Mouse (Mus musculus): Measurements from ENCODE around the gene Gckr.
"Not testable (repeated sequence)": the region's sequence is repeated elsewhere in the genome, so short reads cannot be mapped to it uniquely, and the experiment has no call there.

Gckr gene

GRCm38 (mm10) chr5:31289626-31290230 is 7.5 kb upstream of the Gckr start:
- CTCF ChIA-PET = interaction anchor here in 1 of 4 experiments (0.6 kb wide), 1 partner anchor 1424 kb away, joined by 6 read pairs; no protein-coding TSS in a partner anchor
- POLR2A ChIA-PET = interaction anchor here in 3 of 4 experiments (0.5 to 2.3 kb wide), 7 partner anchors 15 to 112 kb away, joined by 3 to 7 read pairs (median 4); partner anchors contain the start of genes Gm9970 (in 1 of the 3) and Nrbp1 (in 1 of the 3)

GRCm38 (mm10) chr5:31290521-31291360 is 6.5 kb upstream of the Gckr start, which contains the start of gene Ift172:
Gene Ift172 (minus strand): TSS chr5:31291116.
- CTCF ChIA-PET = interaction anchor here in 3 of 4 experiments (0.6 to 1.2 kb wide), 6 partner anchors 11 to 825 kb away, joined by 3 to 6 read pairs (median 4); partner anchors contain the start of gene Cad (in 1 of the 3)
- POLR2A ChIA-PET = interaction anchor here (0.5 to 2.3 kb wide), 21 partner anchors 14 to 747 kb away, joined by 3 to 7 read pairs (median 4); partner anchors contain the start of genes Gm29609 (in 2 of the 4), Gtf3c2 (in 2 of the 4), Zfp513 (in 2 of the 4) and Gm9970 (in 1 of the 4)

GRCm38 (mm10) chr5:31291361-31291688 is 5.9 kb upstream of the Gckr start:
- CTCF ChIA-PET = interaction anchor here in 2 of 4 experiments (1.2 kb wide), 2 partner anchors 10 to 11 kb away, joined by 4 read pairs; no protein-coding TSS in a partner anchor
- POLR2A ChIA-PET = interaction anchor here in 3 of 4 experiments (0.5 to 1.6 kb wide), 7 partner anchors 70 to 237 kb away, joined by 3 to 6 read pairs (median 4); partner anchors contain the start of genes Zfp513 (in 2 of the 3), Gm29609 (in 1 of the 3), Gtf3c2 (in 1 of the 3) and Ppm1g (in 1 of the 3)

- CTCF ChIA-PET = interaction anchor here in 3 of 4 experiments (0.5 to 1.3 kb wide), 3 partner anchors 33 to 213 kb away, joined by 3 read pairs; no protein-coding TSS in a partner anchor
Observed at GRCm38 (mm10) chr5:31294964-31295605, 2.2 kb upstream of the Gckr start.

GRCm38 (mm10) chr5:31295606-31296141 is 1.6 kb upstream of the Gckr start, which contains the start of gene Fndc4:
Gene Fndc4 (minus strand): TSS chr5:31296080.
- ChIA-PET POLR2A (interaction anchor here in 2 of 4 experiments (0.7 to 1.0 kb wide), 2 partner anchors 101 to 115 kb away, joined by 3 read pairs; no protein-coding TSS in a partner anchor), CTCF (interaction anchor here in 2 of 4 experiments (0.5 to 1.3 kb wide), 2 partner anchors 32 to 75 kb away, joined by 3 read pairs; no protein-coding TSS in a partner anchor)

More at GRCm38 (mm10) chr5:31294964-31295605, 2.2 kb upstream of the Gckr start:
- POLR2A ChIA-PET = interaction anchor here in 2 of 4 experiments (0.5 to 1.0 kb wide), 2 partner anchors 76 to 100 kb away, joined by 3 to 12 read pairs; no protein-coding TSS in a partner anchor

GRCm38 (mm10) chr5:31297981-31298380 is 738 bp downstream of the Gckr start:
- POLR2A ChIA-PET = no interaction called here
- CTCF ChIA-PET = no interaction called here

- ChIA-PET CTCF (no interaction called here), POLR2A (no interaction called here)
Observed at GRCm38 (mm10) chr5:31298486-31298885, 1.2 kb downstream of the Gckr start.

GRCm38 (mm10) chr5:31301866-31302265 is 4.6 kb downstream of the Gckr start:
- ChIA-PET CTCF (interaction anchor here (0.6 to 2.8 kb wide), 16 partner anchors 11 to 684 kb away, joined by 3 to 12 read pairs (median 4); partner anchors contain the start of genes Ift172 (in 2 of the 4) and Gtf3c2 (in 1 of the 4)), POLR2A (interaction anchor here in 2 of 4 experiments (0.6 to 1.0 kb wide), 4 partner anchors 10 to 853 kb away, joined by 3 to 4 read pairs (median 3); partner anchors contain the start of gene Zfp512 (in 1 of the 2))

- CTCF ChIA-PET = interaction anchor here in 2 of 4 experiments (0.7 to 2.8 kb wide), 2 partner anchors 25 to 26 kb away, joined by 3 to 9 read pairs; no protein-coding TSS in a partner anchor
Observed at GRCm38 (mm10) chr5:31303093-31303492, 5.8 kb downstream of the Gckr start.

GRCm38 (mm10) chr5:31312806-31313205 is 15.6 kb downstream of the Gckr start:
- ChIA-PET CTCF (no interaction called here), POLR2A (no interaction called here)

More at GRCm38 (mm10) chr5:31303093-31303492, 5.8 kb downstream of the Gckr start:
- POLR2A ChIA-PET = interaction anchor here in 1 of 4 experiments (0.6 kb wide), 1 partner anchor 62 kb away, joined by 3 read pairs; the partner anchor contains the start of genes Gm9970 and Nrbp1

GRCm38 (mm10) chr5:31322776-31323175 is 25.5 kb downstream of the Gckr start:
- CTCF ChIA-PET = no interaction called here
- POLR2A ChIA-PET = no interaction called here

GRCm38 (mm10) chr5:31324085-31324484 is 26.8 kb downstream of the Gckr start:
- CTCF ChIA-PET = interaction anchor here in 2 of 4 experiments (0.6 to 0.9 kb wide), 2 partner anchors 128 to 136 kb away, joined by 3 to 4 read pairs; partner anchors contain the start of gene Zfp512 (in 1 of the 2)
- POLR2A ChIA-PET = interaction anchor here in 2 of 4 experiments (0.7 to 0.9 kb wide), 2 partner anchors 103 to 190 kb away, joined by 3 read pairs; no protein-coding TSS in a partner anchor

- CTCF ChIA-PET = interaction anchor here in 3 of 4 experiments (0.6 to 1.2 kb wide), 7 partner anchors 13 to 405 kb away, joined by 3 to 8 read pairs (median 3); partner anchors contain the start of gene Ucn (in 1 of the 3)
- POLR2A ChIA-PET = interaction anchor here in 2 of 4 experiments (1.5 kb wide), 2 partner anchors 36 to 134 kb away, joined by 3 to 4 read pairs; partner anchors contain the start of genes Eif2b4 (in 1 of the 2), Ift172 (in 1 of the 2) and Snx17 (in 1 of the 2)
Observed at GRCm38 (mm10) chr5:31326850-31327249, 29.6 kb downstream of the Gckr start.

GRCm38 (mm10) chr5:31328255-31328654 is 31.0 kb downstream of the Gckr start:
- ChIA-PET POLR2A (interaction anchor here in 3 of 4 experiments (0.6 to 1.5 kb wide), 6 partner anchors 12 to 147 kb away, joined by 3 to 5 read pairs (median 3); partner anchors contain the start of gene Ift172 (in 1 of the 3)), CTCF (interaction anchor here (0.6 to 1.6 kb wide), 36 partner anchors 9 to 852 kb away, joined by 3 to 9 read pairs (median 4); partner anchors contain the start of genes Eif2b4 (in 2 of the 4), Snx17 (in 2 of the 4), Atraid (in 1 of the 4) and Gm9970 (in 1 of the 4))

GRCm38 (mm10) chr5:31357586-31357985 is 60.3 kb downstream of the Gckr start:
- POLR2A ChIA-PET, CTCF ChIA-PET: not testable (repeated sequence)

- POLR2A ChIA-PET = no interaction called here
- CTCF ChIA-PET = interaction anchor here in 1 of 4 experiments (1.2 kb wide), 1 partner anchor 110 kb away, joined by 5 read pairs; no protein-coding TSS in a partner anchor
Observed at GRCm38 (mm10) chr5:31360955-31361354, 63.7 kb downstream of the Gckr start.
